Mouse (Mus musculus) bone marrow, adult 2 months (tissue): ENCODE results near the gene Slc25a28.

Source experiments
- CTCF ChIP-seq: fragments of 200-500 bp; IDR thresholded peaks from 2 replicates; pipeline ENCODE4 v1.5.1; 2011; ENCODE audit warnings: low read length, control low read depth; ENCODE audit not compliant: control insufficient read depth, insufficient read depth
- POLR2A ChIP-seq: fragments of 200-500 bp; IDR thresholded peaks from 2 replicates; pipeline ENCODE4 v1.6.1; 2011; ENCODE audit warnings: low read depth, mild to moderate bottlenecking, control low read depth, low read length, borderline replicate concordance; ENCODE audit not compliant: control insufficient read depth

DNA sequence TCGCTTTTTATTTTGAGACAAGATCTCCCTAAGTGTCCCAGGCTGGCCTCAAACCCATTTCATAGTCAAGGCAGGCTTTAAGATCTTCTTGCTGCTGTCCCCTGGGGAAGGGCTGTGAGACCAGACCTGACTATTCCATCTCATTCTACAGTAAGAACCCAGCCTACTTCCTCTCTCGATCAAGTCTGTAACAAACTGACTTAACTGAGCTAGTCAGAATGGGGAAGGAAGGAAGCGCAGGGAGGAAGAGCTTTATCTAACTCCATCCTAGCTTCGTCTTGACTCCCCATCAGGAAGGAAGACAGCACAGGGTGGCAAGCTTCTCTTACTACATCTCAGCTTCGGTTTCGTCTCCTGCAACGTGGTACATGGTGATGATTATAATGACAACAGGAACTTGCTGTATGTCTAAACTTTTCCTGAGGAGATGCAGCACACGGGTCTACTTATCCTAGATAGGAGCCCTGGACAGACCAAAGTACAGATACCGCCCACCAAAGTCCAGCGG lies 4.8 kb upstream of the Slc25a28 start:
- TF ChIP-seq CTCF, result no peak
- no peak for TF ChIP-seq POLR2A
